Mouse (Mus musculus) kidney, adult 2 months (tissue): ENCODE measurements around the gene Rnf213. TPM values are rescaled to one million over a fixed set of nuclear protein-coding genes. Genes with fewer than 3 reads are reported as not detected.

Experiments used
- DNase-seq: peaks from one replicate; pipeline ENCODE4 v3.0.0; 2021
- H3K27ac ChIP-seq: fragments of 200-500 bp; 2 replicates; pipeline ENCODE4 v1.5.1; 2012; ENCODE audit warnings: low read depth, low read length, control low read depth, inconsistent platforms; ENCODE audit not compliant: insufficient read depth
- H3K27me3 ChIP-seq: fragments of 200-500 bp; replicated peaks from 2 replicates; pipeline ENCODE4 v1.6.1; 2012; ENCODE audit warnings: mild to moderate bottlenecking, moderate library complexity, low read length, inconsistent platforms; ENCODE audit not compliant: control insufficient read depth, insufficient read depth
- H3K36me3 ChIP-seq: fragments of 200-500 bp; 2 replicates; pipeline ENCODE4 v1.6.1; 2012; ENCODE audit warnings: mild to moderate bottlenecking, moderate library complexity, low read length, inconsistent platforms; ENCODE audit not compliant: control insufficient read depth, insufficient read depth
- H3K4me1 ChIP-seq: fragments of 200-500 bp; 2 replicates; pipeline ENCODE4 v1.6.1; 2011; ENCODE audit warnings: low read length; ENCODE audit not compliant: control insufficient read depth, insufficient read depth
- H3K4me3 ChIP-seq: fragments of 200-500 bp; 2 replicates; pipeline ENCODE4 v1.5.1; 2011; ENCODE audit warnings: mild to moderate bottlenecking, low read depth, low read length, control low read depth; ENCODE audit not compliant: insufficient read depth
- CTCF ChIP-seq: fragments of 200-500 bp; conservative IDR thresholded peaks from 2 replicates; pipeline ENCODE4 v1.5.1; 2011; ENCODE audit warnings: low read depth, mild to moderate bottlenecking, control low read depth, low read length, moderate library complexity, mixed read lengths; ENCODE audit not compliant: insufficient read depth, insufficient read length
- POLR2A ChIP-seq: fragments of 200-500 bp; IDR thresholded peaks from one replicate; pipeline ENCODE4 v1.6.1; 2011; ENCODE audit warnings: low read depth, low read length, control low read depth
- WGBS: fragments of 180-500 bp; shearing (Covaris S2); methylation state at CpG from one replicate; pipeline ENCODE4 v1.1.7; 2018; 5-methylcytosine and 5-hydroxymethylcytosine counted together
- polyA plus RNA-seq: library from polyadenylated mRNA; depleted of rRNA; stranded (reverse); fragments of >200 nt; gene quantifications from 2 replicates; pipeline ENCODE4 v1.2.3, GENCODE M21; 2012

The Rnf213 gene
- polyA plus RNA-seq, 1 experiment, result 18.5 TPM

DNA sequence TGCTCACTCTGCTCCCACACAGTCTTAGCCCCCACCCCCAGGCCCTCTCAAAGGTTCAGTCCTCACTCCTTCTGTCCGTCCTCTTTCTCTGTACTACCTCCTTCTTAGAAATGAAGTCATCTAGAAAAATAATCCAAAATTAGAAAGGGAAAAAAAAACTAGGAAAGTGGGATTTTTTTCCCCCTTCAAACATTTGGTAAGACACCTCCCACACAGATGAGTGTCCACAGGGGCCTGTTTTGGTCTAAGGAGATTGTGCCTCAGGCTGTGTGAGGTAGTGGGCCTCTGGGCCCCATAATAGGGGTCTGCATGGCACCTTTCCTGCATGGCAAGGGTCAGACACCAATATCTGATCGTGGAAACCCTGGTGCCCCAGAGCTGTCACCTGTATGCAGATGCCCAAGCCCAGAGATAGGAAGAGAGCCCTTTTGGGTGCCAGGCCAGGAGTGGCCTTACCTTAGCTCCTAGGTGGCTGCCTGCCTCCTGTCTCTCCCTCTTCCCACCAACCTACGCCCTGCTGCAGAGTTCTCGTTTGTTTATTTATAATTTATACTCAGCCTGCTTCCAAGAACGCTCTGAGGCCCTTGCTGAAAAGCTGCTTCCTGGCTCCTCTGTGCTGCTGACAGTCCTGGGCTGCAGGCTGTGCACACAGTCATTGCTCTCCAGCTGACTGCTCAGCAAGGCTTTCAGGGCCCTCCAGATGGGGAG, 127.3 kb downstream of the Rnf213 start:
- WGBS, result 61% methylated on average over 5 of the region's 5 CpGs
- TF ChIP-seq POLR2A (no peak), CTCF (no peak)
- no peak overlapping the region for H3K27ac ChIP-seq

GRCm38 (mm10) chr11:119520713-119521063, 127.8 kb downstream of the Rnf213 start:
- no peak overlapping the region for H3K4me3 ChIP-seq
- TF ChIP-seq POLR2A (no peak), CTCF (no peak)
- no peaks in the 10 kb centered on the region for H3K27me3 ChIP-seq
- no peak overlapping the region for H3K27ac ChIP-seq
- H3K4me1 ChIP-seq, result no peaks in the 10 kb centered on the region
- DNase-seq, result no peak
- H3K36me3 ChIP-seq, result no peaks in the 10 kb centered on the region

More for the DNA sequence above, 127.3 kb downstream of the Rnf213 start:
- Histone ChIP-seq H3K4me1 (no peaks in the 10 kb centered on the region), H3K27me3 (no peaks in the 10 kb centered on the region), H3K4me3 (no peak overlapping the region), H3K36me3 (no peaks in the 10 kb centered on the region)
- no peak for DNase-seq

- no peak for DNase-seq
- 70% methylated on average over 6 of the region's 6 CpGs for WGBS
- H3K36me3 ChIP-seq, result no peaks in the 10 kb centered on the region
- H3K27ac ChIP-seq, result peak overlapping the region; percentile 9; the same call in 1 of the 2 replicates
- no peak overlapping the region for H3K4me3 ChIP-seq
- H3K4me1 ChIP-seq, result no peaks in the 10 kb centered on the region
- TF ChIP-seq POLR2A (no peak), CTCF (no peak)
- no peaks in the 10 kb centered on the region for H3K27me3 ChIP-seq
Measured at GRCm38 (mm10) chr11:119521920-119522710, 129.2 kb downstream of the Rnf213 start.

GRCm38 (mm10) chr11:119522779-119523178, 129.9 kb downstream of the Rnf213 start:
- Histone ChIP-seq H3K4me1 (no peaks in the 10 kb centered on the region), H3K27ac (no peak overlapping the region), H3K27me3 (no peaks in the 10 kb centered on the region), H3K36me3 (no peaks in the 10 kb centered on the region), H3K4me3 (no peak overlapping the region)
- WGBS, result 77% methylated on average over 8 of the region's 8 CpGs
- TF ChIP-seq POLR2A (no peak), CTCF (no peak)
- DNase-seq, result peak; percentile 36

DNA sequence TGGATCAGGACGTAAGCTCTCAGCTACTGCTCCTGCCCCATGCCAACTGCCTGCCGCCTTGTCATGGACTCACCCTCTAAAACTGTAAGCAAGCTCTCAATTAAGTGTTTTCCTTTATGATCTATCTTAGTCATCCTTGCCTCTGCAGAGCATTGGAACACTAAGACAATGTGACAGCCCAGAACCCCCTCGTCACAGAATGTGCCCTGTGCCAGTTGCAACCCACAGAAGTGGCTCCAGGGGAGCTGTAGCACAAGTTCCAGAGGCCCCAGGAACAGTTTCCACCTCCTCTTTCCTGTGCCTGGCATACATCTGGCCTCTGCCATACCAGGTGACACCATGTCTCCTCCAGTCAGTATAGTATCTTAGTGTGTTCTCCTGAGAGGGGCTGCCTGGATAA, 130.5 kb downstream of the Rnf213 start:
- Histone ChIP-seq H3K4me3 (no peak overlapping the region), H3K27ac (no peak overlapping the region), H3K36me3 (no peaks in the 10 kb centered on the region), H3K27me3 (no peaks in the 10 kb centered on the region), H3K4me1 (no peaks in the 10 kb centered on the region)
- no peak for DNase-seq
- WGBS, result 91% methylated on average over 3 of the region's 3 CpGs
- TF ChIP-seq CTCF (no peak), POLR2A (no peak)

- H3K27ac ChIP-seq, result no peak overlapping the region
- WGBS, result 3% methylated on average over 33 of the region's 33 CpGs
- peak overlapping the region; percentile 57; the same call in 1 of the 2 replicates for H3K4me3 ChIP-seq
- TF ChIP-seq CTCF (no peak), POLR2A (no peak)
- no peaks in the 10 kb centered on the region for H3K36me3 ChIP-seq
- DNase-seq, result peak; percentile 92
- no peaks in the 10 kb centered on the region for H3K27me3 ChIP-seq
- no peaks in the 10 kb centered on the region for H3K4me1 ChIP-seq
Measured at GRCm38 (mm10) chr11:119524545-119524949, 131.6 kb downstream of the Rnf213 start.

DNA sequence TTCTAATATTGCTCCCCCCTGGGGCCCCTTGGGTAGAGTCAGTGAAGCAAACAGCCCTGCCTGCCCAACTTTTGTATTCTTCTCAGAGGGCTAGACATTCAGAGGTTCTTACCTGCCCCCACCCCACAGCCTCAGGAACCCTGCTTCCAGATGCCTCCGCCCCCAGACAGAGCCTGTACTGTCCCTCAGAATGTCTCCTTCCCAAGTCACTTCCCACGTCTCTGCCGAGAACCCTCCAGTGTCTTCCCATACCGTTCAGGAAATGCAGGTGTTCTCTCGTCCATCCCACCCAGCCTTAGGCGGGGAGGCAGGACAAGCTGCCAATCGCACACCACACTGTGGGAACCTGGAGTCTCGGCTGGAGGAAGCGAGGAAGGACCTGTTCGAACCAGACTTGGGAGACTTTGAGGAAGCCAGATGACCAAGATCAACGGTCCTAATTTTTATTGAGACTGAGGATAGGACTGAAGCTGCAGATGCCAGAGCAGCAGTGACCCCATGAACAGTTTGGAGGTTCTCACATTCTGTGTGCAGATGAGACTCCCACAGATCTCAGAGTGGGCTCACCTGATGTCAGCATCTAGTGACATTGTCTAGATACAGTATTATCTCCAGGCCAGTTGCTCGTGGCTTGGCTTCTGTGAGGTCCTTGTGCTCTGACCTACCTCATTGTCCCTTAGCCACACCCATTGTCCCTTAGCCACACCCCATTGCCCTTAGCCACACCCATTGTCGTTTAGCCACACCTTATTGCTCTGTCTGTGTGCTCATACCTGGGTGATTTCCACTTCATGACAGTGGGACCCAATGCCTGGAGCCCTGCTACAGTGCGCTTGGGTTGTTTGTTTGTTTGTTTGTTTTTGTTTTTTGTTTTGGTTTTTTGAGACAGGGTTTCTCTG, 133.4 kb downstream of the Rnf213 start:
- WGBS, result 77% methylated on average over 14 of the region's 14 CpGs
- H3K27ac ChIP-seq, result no peak overlapping the region
- H3K36me3 ChIP-seq, result no peaks in the 10 kb centered on the region
- no peak for DNase-seq
- TF ChIP-seq CTCF, result no peak
- TF ChIP-seq POLR2A, result no peak
- no peak overlapping the region for H3K4me3 ChIP-seq
- H3K4me1 ChIP-seq, result no peaks in the 10 kb centered on the region
- H3K27me3 ChIP-seq, result no peaks in the 10 kb centered on the region
